Mouse (Mus musculus) MEL (cell line): ENCODE data around the gene Pdzd2. TPM values are rescaled to one million over a fixed set of nuclear protein-coding genes. Genes with fewer than 3 reads are reported as not detected.

Experiments used
- DNase-seq: peaks from one replicate; pipeline ENCODE4 v3.0.0; 2011; ENCODE audit warnings: low read depth, low spot score
- H3K27ac ChIP-seq: 2 replicates; pipeline ENCODE4 v1.5.1; 2012; ENCODE audit warnings: low read depth, mild to moderate bottlenecking, control low read depth, low read length, moderate library complexity; ENCODE audit not compliant: control insufficient read depth
- H3K27me3 ChIP-seq, 2 experiments: fragments of 150-350 bp in 1 of 2; sonication (generic) in 1 of 2; 2 replicates each; pipeline ENCODE4 v1.6.1; 2012; ENCODE audit warnings: low read length in 2 of 2, mild to moderate bottlenecking in 2 of 2, improper control_type of control experiment in 1 of 2, moderate library complexity in 1 of 2; ENCODE audit not compliant: insufficient read depth in 2 of 2, control insufficient read depth in 1 of 2
- H3K36me3 ChIP-seq, 2 experiments: 2 replicates each; pipeline ENCODE4 v1.6.1; 2012 to 2014; ENCODE audit warnings: low read length in 2 of 2, improper control_type of control experiment in 1 of 2, inconsistent platforms in 1 of 2, mild to moderate bottlenecking in 1 of 2; ENCODE audit not compliant: insufficient read depth in 2 of 2, control insufficient read depth in 1 of 2
- H3K4me1 ChIP-seq, 2 experiments: fragments of 150-350 bp in 1 of 2; sonication (generic) in 1 of 2; 2 replicates each; pipeline ENCODE4 v1.6.1; 2012; ENCODE audit warnings: low read length in 2 of 2, improper control_type of control experiment in 1 of 2, mild to moderate bottlenecking in 1 of 2; ENCODE audit not compliant: insufficient read depth in 2 of 2, control insufficient read depth in 1 of 2
- H3K4me3 ChIP-seq, 2 experiments: fragments of 150-350 bp in 1 of 2; sonication (generic) in 1 of 2; 2 replicates each; pipeline ENCODE4 v1.5.1; 2012; ENCODE audit warnings: low read depth in 2 of 2, low read length in 2 of 2, mild to moderate bottlenecking in 2 of 2, moderate library complexity in 2 of 2, control low read depth in 1 of 2, improper control_type of control experiment in 1 of 2; ENCODE audit not compliant: control insufficient read depth in 1 of 2, insufficient read depth in 1 of 2
- H3K79me2 ChIP-seq: 2 replicates; pipeline ENCODE4 v1.6.1; 2012; ENCODE audit warnings: mild to moderate bottlenecking, low read length, moderate library complexity; ENCODE audit not compliant: control insufficient read depth, poor library complexity, insufficient read depth
- H3K9ac ChIP-seq: 2 replicates; pipeline ENCODE4 v1.6.1; 2012; ENCODE audit warnings: low read depth, mild to moderate bottlenecking, control low read depth, low read length, moderate library complexity; ENCODE audit not compliant: control insufficient read depth, poor library complexity, severe bottlenecking
- H3K9me3 ChIP-seq: fragments of 150-350 bp; sonication (generic); replicated peaks from 2 replicates; pipeline ENCODE4 v1.6.1; 2012; ENCODE audit warnings: mild to moderate bottlenecking, low read length, improper control_type of control experiment, moderate library complexity; ENCODE audit not compliant: insufficient read depth
- CTCF ChIP-seq, 3 experiments: IDR thresholded peaks in 2 of 3; conservative IDR thresholded peaks in 1 of 3; 2 replicates each; pipeline ENCODE4 v1.5.1; 2011 to 2012; ENCODE audit warnings: low read length in 3 of 3, low read depth in 2 of 3, mild to moderate bottlenecking in 2 of 3, improper control_type of control experiment in 1 of 3, inconsistent platforms in 1 of 3, mixed read lengths in 1 of 3, moderate library complexity in 1 of 3; ENCODE audit not compliant: control insufficient read depth in 1 of 3, insufficient read depth in 1 of 3, poor library complexity in 1 of 3, severe bottlenecking in 1 of 3
- E2F4 ChIP-seq: IDR thresholded peaks from 2 replicates; pipeline ENCODE4 v1.6.1; 2011; ENCODE audit warnings: low read depth, low read length, improper control_type of control experiment, borderline replicate concordance
- ELF1 ChIP-seq: IDR thresholded peaks from 2 replicates; pipeline ENCODE4 v1.6.1; 2014; ENCODE audit warnings: low read depth, mild to moderate bottlenecking, inconsistent platforms, low read length, improper control_type of control experiment, moderate library complexity
- HCFC1 ChIP-seq: IDR thresholded peaks from 2 replicates; pipeline ENCODE4 v1.6.1; 2012; ENCODE audit warnings: low read depth, mild to moderate bottlenecking, inconsistent platforms, low read length, improper control_type of control experiment, moderate library complexity
- JUND ChIP-seq: IDR thresholded peaks from 2 replicates; pipeline ENCODE4 v1.6.1; 2011; ENCODE audit warnings: low read depth, mild to moderate bottlenecking, improper control_type of control experiment, low read length
- KAT2A ChIP-seq: conservative IDR thresholded peaks from 2 replicates; pipeline ENCODE4 v1.6.1; 2012; ENCODE audit warnings: low read depth, low read length, improper control_type of control experiment, inconsistent platforms
- MAX ChIP-seq: IDR thresholded peaks from 2 replicates; pipeline ENCODE4 v1.6.1; 2011; ENCODE audit warnings: low read length, improper control_type of control experiment
- MXI1 ChIP-seq: IDR thresholded peaks from 2 replicates; pipeline ENCODE4 v1.6.1; 2011; ENCODE audit warnings: mild to moderate bottlenecking, low read depth, low read length, improper control_type of control experiment
- MYC ChIP-seq: IDR thresholded peaks from 2 replicates; pipeline ENCODE4 v1.6.1; 2011; ENCODE audit warnings: low read depth, mild to moderate bottlenecking, low read length, improper control_type of control experiment, moderate library complexity
- POLR2AphosphoS2 ChIP-seq: IDR thresholded peaks from 2 replicates; pipeline ENCODE4 v1.6.1; 2011; ENCODE audit warnings: low read length, improper control_type of control experiment
- TBP ChIP-seq: IDR thresholded peaks from 2 replicates; pipeline ENCODE4 v1.8.0; 2011; ENCODE audit warnings: low read depth, low read length, improper control_type of control experiment
- polyA plus RNA-seq, 2 experiments: library from polyadenylated mRNA; stranded (reverse) in 1 of 2; unstranded in 1 of 2; fragments of >175 nt in 1 of 2; fragments of >200 nt in 1 of 2; gene quantifications; 2 replicates each; pipeline versions ENCODE4 v1.2.1 to v1.2.4; 2012; ENCODE audit warnings: low replicate concordance in 2 of 2, low read depth in 1 of 2; ENCODE audit not compliant: insufficient read length in 2 of 2, insufficient read depth in 1 of 2, missing spikeins in 1 of 2
- total RNA-seq: library from RNA; depleted of rRNA; stranded (reverse); fragments of 300-350 nt; gene quantifications from 2 replicates; pipeline ENCODE4 v1.2.3, GENCODE M21; 2012

Pdzd2 gene
- total and polyA plus RNA-seq, 3 experiments, result 0.15 to 0.33 TPM; not detected in 1

- H3K27me3 ChIP-seq, result no peaks in the 10 kb centered on the region
- H3K9me3 ChIP-seq, result no peaks in the 10 kb centered on the region
- H3K4me1 ChIP-seq, result peaks cover 16 to 35% of the 10 kb centered on the region in 2 experiments
- DNase-seq, result no peak
- TF ChIP-seq KAT2A (no peak), HCFC1 (no peak), MXI1 (no peak)
- H3K9ac ChIP-seq, result no peak overlapping the region
- H3K36me3 ChIP-seq, result peaks cover 0 to 29% of the 10 kb centered on the region in 2 experiments; a peak in 2 of 4 replicates
- no peak overlapping the region for H3K27ac ChIP-seq
- no peaks in the 10 kb centered on the region; the same call in 1 of the 2 replicates for H3K79me2 ChIP-seq
- no peak overlapping the region for H3K4me3 ChIP-seq
Observed at GRCm38 (mm10) chr15:12370096-12370495, 369.6 kb downstream of the Pdzd2 start.

GRCm38 (mm10) chr15:12368850-12369249 is 370.9 kb downstream of the Pdzd2 start:
- Histone ChIP-seq H3K36me3 (peaks cover 0 to 35% of the 10 kb centered on the region in 2 experiments; a peak in 2 of 4 replicates), H3K9ac (no peak overlapping the region; the same call in 1 of the 2 replicates), H3K27ac (peak overlapping the region; percentile 98), H3K9me3 (no peaks in the 10 kb centered on the region), H3K4me3 (no peak overlapping the region), H3K79me2 (no peaks in the 10 kb centered on the region; the same call in 1 of the 2 replicates), H3K4me1 (peaks cover 20 to 42% of the 10 kb centered on the region in 2 experiments), H3K27me3 (no peaks in the 10 kb centered on the region)
- DNase-seq, result no peak
- TF ChIP-seq TBP, result peak; percentile 70
- TF ChIP-seq JUND, result no peak

GRCm38 (mm10) chr15:12368357-12368756 is 371.4 kb downstream of the Pdzd2 start:
- peak overlapping the region; percentile 9 to 20 for H3K4me3 ChIP-seq
- H3K9ac ChIP-seq, result peak overlapping the region; percentile 50
- peak overlapping the region; percentile 98 for H3K27ac ChIP-seq

More at GRCm38 (mm10) chr15:12368357-12368756, 371.4 kb downstream of the Pdzd2 start:
- TF ChIP-seq MAX, result peak; percentile 48; the same call in 1 of the 2 replicates
- TF ChIP-seq POLR2AphosphoS2, result no peak
- TF ChIP-seq MYC, result peak; percentile 19
- no peak for TF ChIP-seq CTCF (IDR thresholded peaks at IDR 0.05 in 2 of 3, conservative IDR thresholded peaks at IDR 0.05 in 1 of 3; ENCODE audit: control insufficient read depth in 1 of 3, insufficient read depth in 1 of 3, low read depth in 2 of 3, low read length in 3 of 3, poor library complexity in 1 of 3, severe bottlenecking in 1 of 3)
- no peak for TF ChIP-seq E2F4
- TF ChIP-seq ELF1, result no peak
- no peak for DNase-seq
- peaks cover 22 to 45% of the 10 kb centered on the region in 2 experiments for H3K4me1 ChIP-seq
- H3K79me2 ChIP-seq, result no peaks in the 10 kb centered on the region; the same call in 1 of the 2 replicates
- H3K36me3 ChIP-seq, result peaks cover 0 to 39% of the 10 kb centered on the region in 2 experiments; a peak in 2 of 4 replicates
- no peaks in the 10 kb centered on the region for H3K9me3 ChIP-seq
- no peaks in the 10 kb centered on the region for H3K27me3 ChIP-seq
